Mouse (Mus musculus): ENCODE measurements around the gene Uhrf1bp1.

DNA sequence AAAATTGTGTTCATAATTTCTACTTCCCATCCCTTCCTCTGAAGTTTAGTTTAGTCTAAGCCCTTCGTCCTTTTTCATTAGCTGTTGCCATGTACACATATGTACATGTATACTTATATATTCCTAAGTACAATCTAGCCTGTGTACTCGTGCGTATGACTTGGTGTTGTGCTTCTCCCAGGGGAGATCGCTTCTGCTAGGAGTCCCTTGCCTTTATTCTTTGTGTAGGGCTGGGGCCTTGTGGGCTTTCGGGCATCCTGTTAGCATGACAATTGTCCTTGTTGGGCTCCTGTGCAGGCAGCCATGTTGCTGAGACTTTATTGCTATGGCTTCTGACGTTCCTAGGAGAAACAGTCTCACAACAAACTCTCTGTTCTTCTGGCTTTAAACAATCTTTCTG lies 28.7 kb upstream of the Uhrf1bp1 start:
- TF ChIP-seq CTCF (IDR thresholded peaks at IDR 0.05; ENCODE audit: borderline replicate concordance, extremely low read depth, insufficient read depth, insufficient read length) (no peak), POLR2A (IDR thresholded peaks at IDR 0.05; ENCODE audit: borderline replicate concordance, extremely low read depth, insufficient read depth, insufficient read length, poor library complexity, severe bottlenecking) (no peak)

All from brain, embryonic 14.5 days (tissue).